Mouse (Mus musculus): ENCODE results near the gene Yaf2.

DNA sequence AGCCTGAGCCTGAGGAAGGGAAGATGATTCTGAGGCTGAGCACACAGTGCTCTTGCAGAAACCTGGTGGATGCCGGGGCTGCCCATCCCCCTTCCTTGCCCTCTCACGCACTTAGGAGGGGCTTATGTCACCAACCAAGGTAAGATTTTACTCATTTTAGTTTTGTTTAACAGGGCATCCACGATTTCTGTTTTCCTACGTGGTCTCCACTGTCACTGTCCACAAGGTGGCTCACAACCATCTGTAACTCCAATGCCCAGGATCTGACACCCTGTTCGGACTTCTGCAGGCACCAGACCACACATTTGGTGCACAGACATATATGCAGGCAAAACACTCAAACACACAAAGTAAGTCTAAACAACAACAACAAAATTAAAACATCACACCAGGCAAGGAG is 73.9 kb downstream of the Yaf2 start:
- no peak for TF ChIP-seq POLR2A (IDR thresholded peaks at IDR 0.05; ENCODE audit: borderline replicate concordance, extremely low read depth, low read depth, low read length)
- peak; percentile 48 for TF ChIP-seq CTCF (IDR thresholded peaks at IDR 0.05; ENCODE audit: insufficient read depth, low read length)

Data from lung, adult 2 months (tissue).